Mouse (Mus musculus): ENCODE measurements around the gene Gm20219.
A peak's percentile ranks its signal among the peaks of the same experiment; 100 is the strongest.

Gene Gm20219

GRCm38 (mm10) chr17:56554122-56554551, at the start of gene Gm20219:
Gene Gm20219, minus strand, starts transcription at chr17:56554387.
- no peak for DNase-seq

- no peak for DNase-seq
Observed at GRCm38 (mm10) chr17:56604070-56604380, 49.8 kb upstream of the Gm20219 start.

GRCm38 (mm10) chr17:56603186-56604069, 49.2 kb upstream of the Gm20219 start:
- DNase-seq = peak; percentile 57

- DNase-seq = peak; percentile 43
Observed at GRCm38 (mm10) chr17:56593527-56594271, 39.5 kb upstream of the Gm20219 start.

- DNase-seq = no peak
Observed at GRCm38 (mm10) chr17:56592553-56592952, 38.4 kb upstream of the Gm20219 start.

- DNase-seq = no peak
Observed at GRCm38 (mm10) chr17:56588921-56589320, 34.7 kb upstream of the Gm20219 start.

- DNase-seq = no peak
Observed at GRCm38 (mm10) chr17:56587773-56588172, 33.6 kb upstream of the Gm20219 start.

- DNase-seq = no peak
Observed at GRCm38 (mm10) chr17:56585171-56585821, 31.1 kb upstream of the Gm20219 start.

- peak; percentile 100 for DNase-seq
Observed at GRCm38 (mm10) chr17:56584257-56585130, 30.3 kb upstream of the Gm20219 start, which contains the start of the genes Safb2 and Safb. Gene Safb2, minus strand, starts transcription at chr17:56584585. Gene Safb, plus strand, starts transcription at chr17:56584825.

- DNase-seq = peak; percentile 80
Observed at GRCm38 (mm10) chr17:56583611-56584256, 29.5 kb upstream of the Gm20219 start.

GRCm38 (mm10) chr17:56583071-56583470, 28.9 kb upstream of the Gm20219 start:
- no peak for DNase-seq

- DNase-seq = no peak
Observed at GRCm38 (mm10) chr17:56572939-56573338, 18.8 kb upstream of the Gm20219 start.

- DNase-seq = no peak
Observed at GRCm38 (mm10) chr17:56572154-56572553, 18.0 kb upstream of the Gm20219 start.

- peak; percentile 28 for DNase-seq
Observed at GRCm38 (mm10) chr17:56570287-56570686, 16.1 kb upstream of the Gm20219 start.

GRCm38 (mm10) chr17:56567370-56567769, 13.2 kb upstream of the Gm20219 start:
- DNase-seq = no peak

GRCm38 (mm10) chr17:56566918-56567317, 12.7 kb upstream of the Gm20219 start:
- no peak for DNase-seq

- no peak for DNase-seq
Observed at GRCm38 (mm10) chr17:56566293-56566692, 12.1 kb upstream of the Gm20219 start.

GRCm38 (mm10) chr17:56561866-56562265, 7.7 kb upstream of the Gm20219 start:
- no peak for DNase-seq

GRCm38 (mm10) chr17:56560131-56560530, 5.9 kb upstream of the Gm20219 start:
- no peak for DNase-seq

- DNase-seq = no peak
Observed at GRCm38 (mm10) chr17:56559386-56559785, 5.2 kb upstream of the Gm20219 start.

GRCm38 (mm10) chr17:56558448-56558847, 4.3 kb upstream of the Gm20219 start:
- DNase-seq = peak; percentile 65
